Mouse (Mus musculus) limb, embryonic 10.5 days (tissue): ENCODE measurements around the gene Pomt1. TPM values are rescaled to one million over a fixed set of nuclear protein-coding genes. Genes with fewer than 3 reads are reported as not detected.

Source experiments
- DNase-seq: peaks from one replicate; pipeline ENCODE4 v3.0.0-alpha.2; 2017; ENCODE audit warnings: low spot score
- H3K27ac ChIP-seq: fragments of 300-500 bp; sonication (generic); 2 replicates; pipeline ENCODE4 v1.5.1; 2016; ENCODE audit warnings: mild to moderate bottlenecking
- H3K27me3 ChIP-seq: fragments of 300-500 bp; sonication (generic); 2 replicates; pipeline ENCODE4 v1.6.1; 2016; ENCODE audit warnings: low read depth, mild to moderate bottlenecking; ENCODE audit not compliant: poor library complexity, severe bottlenecking
- H3K36me3 ChIP-seq: fragments of 300-500 bp; sonication (generic); 2 replicates; pipeline ENCODE4 v1.6.1; 2016; ENCODE audit warnings: mild to moderate bottlenecking, moderate library complexity
- H3K4me1 ChIP-seq: fragments of 300-500 bp; sonication (generic); 2 replicates; pipeline ENCODE4 v1.6.1; 2016
- H3K4me3 ChIP-seq: fragments of 300-500 bp; sonication (generic); 2 replicates; pipeline ENCODE4 v1.5.1; 2016; ENCODE audit warnings: mild to moderate bottlenecking, moderate library complexity
- H3K9me3 ChIP-seq: fragments of 300-500 bp; sonication (generic); replicated peaks from 2 replicates; pipeline ENCODE4 v1.6.1; 2016; ENCODE audit warnings: mild to moderate bottlenecking
- WGBS: fragments of 180-500 bp; shearing (Covaris S2); methylation state at CpG from one replicate; pipeline ENCODE4 v1.1.7; 2016; 5-methylcytosine and 5-hydroxymethylcytosine counted together
- polyA plus RNA-seq: library from polyadenylated mRNA; unstranded; fragments of >200 nt; fragmentation: Nextera tagmentation; extraction: Ambion mirVana; gene quantifications from 2 replicates; pipeline ENCODE4 v1.2.1, GENCODE M21; 2016

The Pomt1 gene
- polyA plus RNA-seq, 1 experiment from 2014 or later, result 24.1 TPM

DNA sequence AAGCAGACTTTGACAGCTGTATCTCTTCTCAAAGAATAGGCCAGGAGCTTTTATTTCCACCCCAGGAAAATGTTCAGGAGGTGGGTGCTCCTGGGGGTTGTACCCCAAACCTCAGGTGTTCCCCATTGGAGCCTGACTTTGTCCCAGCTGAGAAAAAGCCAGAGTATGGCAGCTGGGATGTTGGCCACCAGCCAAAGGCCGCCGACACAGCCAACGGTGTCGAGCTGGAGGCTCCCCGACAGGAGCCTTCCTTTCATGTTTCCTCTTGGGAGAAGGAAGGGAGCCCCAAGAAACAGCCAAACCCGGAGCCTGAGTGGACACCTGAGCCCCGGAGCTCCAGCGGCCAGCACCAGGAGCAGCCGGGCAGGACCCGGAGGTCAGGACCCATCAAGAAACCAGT, 23.4 kb upstream of the Pomt1 start:
- Histone ChIP-seq H3K27me3 (no peaks in the 10 kb centered on the region), H3K4me1 (no peaks in the 10 kb centered on the region), H3K36me3 (peaks cover 100% of the 10 kb centered on the region), H3K27ac (no peak overlapping the region), H3K4me3 (no peak overlapping the region), H3K9me3 (no peaks in the 10 kb centered on the region)
- DNase-seq, result no peak
- WGBS, result 94% methylated on average over 10 of the region's 10 CpGs

DNA sequence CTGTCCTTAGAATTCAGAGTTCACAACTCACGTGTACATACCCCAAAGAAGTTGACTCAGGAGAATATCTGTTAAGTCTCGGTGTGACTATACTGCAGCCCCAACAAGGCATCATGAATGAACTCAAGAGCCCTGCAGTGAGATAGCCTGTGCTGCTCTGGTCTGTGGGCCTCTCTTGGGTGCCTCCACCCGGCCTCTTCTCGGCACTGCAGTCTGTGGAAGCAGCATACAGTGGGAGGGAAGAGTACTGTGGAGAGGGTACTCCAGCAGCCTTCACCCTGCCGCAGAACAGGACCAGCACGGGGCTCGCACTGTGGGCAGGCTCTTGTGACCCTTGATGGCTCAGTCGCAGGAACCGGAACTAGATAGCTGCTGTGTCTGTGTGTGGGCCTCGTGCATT, 20.8 kb upstream of the Pomt1 start:
- H3K27me3 ChIP-seq, result no peaks in the 10 kb centered on the region
- no peak overlapping the region for H3K4me3 ChIP-seq
- WGBS, result 94% methylated on average over 10 of the region's 10 CpGs
- no peaks in the 10 kb centered on the region for H3K4me1 ChIP-seq
- H3K36me3 ChIP-seq, result peaks cover 100% of the 10 kb centered on the region
- DNase-seq, result no peak
- H3K9me3 ChIP-seq, result no peaks in the 10 kb centered on the region
- no peak overlapping the region for H3K27ac ChIP-seq

DNA sequence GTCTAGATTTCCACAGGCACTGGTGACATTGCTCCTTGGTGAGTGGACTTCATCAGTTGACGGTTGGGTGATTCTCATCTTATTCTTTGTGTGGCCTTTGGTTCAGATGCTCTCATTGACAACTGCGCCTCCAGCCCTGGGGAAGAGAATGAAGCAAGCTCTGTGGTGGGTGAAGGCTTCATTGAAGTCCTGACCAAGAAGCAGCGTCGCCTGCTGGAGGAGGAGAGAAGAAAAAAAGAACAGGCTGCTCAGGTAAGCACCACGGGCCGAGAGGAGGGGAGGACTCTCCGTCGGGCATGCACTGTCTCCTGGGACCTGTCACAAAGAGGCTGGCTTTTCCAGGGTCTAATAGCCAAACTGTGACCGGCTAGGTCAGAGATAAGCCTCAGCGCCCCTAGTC, 19.9 kb upstream of the Pomt1 start:
- DNase-seq, result no peak
- H3K36me3 ChIP-seq, result peaks cover 100% of the 10 kb centered on the region
- H3K4me3 ChIP-seq, result no peak overlapping the region
- no peaks in the 10 kb centered on the region for H3K27me3 ChIP-seq
- 89% methylated on average over 10 of the region's 10 CpGs for WGBS
- no peak overlapping the region for H3K27ac ChIP-seq
- no peaks in the 10 kb centered on the region for H3K4me1 ChIP-seq
- no peaks in the 10 kb centered on the region for H3K9me3 ChIP-seq

DNA sequence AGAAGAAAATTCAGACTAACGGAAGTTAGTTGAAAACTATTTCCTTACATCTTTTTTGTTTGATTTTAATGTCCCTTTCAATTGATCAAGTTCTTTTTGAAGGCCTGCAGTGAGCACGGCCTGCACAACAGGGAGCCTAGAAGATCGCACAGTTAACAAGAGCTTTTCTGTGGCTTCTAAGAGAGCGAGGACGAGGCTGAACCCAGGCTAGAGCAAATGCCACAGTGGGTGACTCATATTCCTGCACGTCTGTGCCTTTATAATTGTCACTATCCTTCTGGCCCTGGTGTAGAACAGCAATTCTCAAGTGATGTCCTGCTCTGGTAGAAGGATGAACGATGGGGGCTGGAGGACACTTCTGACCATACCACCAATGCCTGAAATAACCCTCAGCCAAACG, 18.7 kb upstream of the Pomt1 start:
- no peak for DNase-seq
- 92% methylated on average over 8 of the region's 8 CpGs for WGBS

DNA sequence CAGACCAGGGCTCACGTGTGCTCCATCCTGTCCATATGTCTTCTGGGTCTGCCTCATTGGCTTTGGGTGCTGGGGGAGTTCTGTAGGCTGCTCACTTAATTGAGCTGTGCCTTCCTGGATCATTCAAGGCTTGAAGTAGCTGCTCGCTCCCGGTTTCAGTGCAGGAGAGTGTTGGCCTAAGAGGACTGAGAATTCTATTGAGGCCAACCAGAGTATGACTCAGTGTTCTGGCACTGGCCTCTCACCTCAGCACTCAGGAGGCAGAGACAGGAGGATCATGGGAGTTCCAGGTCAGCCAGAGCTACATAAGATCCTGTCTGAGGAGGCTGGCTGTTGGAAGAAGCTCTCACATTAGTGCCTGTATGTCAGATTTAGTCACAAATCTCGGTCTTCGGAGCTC, 18.3 kb upstream of the Pomt1 start:
- no peaks in the 10 kb centered on the region for H3K27me3 ChIP-seq
- no peaks in the 10 kb centered on the region for H3K9me3 ChIP-seq
- 93% methylated on average over 5 of the region's 5 CpGs for WGBS

More for the DNA sequence above, 18.7 kb upstream of the Pomt1 start:
- no peaks in the 10 kb centered on the region for H3K27me3 ChIP-seq
- H3K4me3 ChIP-seq, result no peak overlapping the region
- no peak overlapping the region for H3K27ac ChIP-seq
- peaks cover 100% of the 10 kb centered on the region for H3K36me3 ChIP-seq
- no peaks in the 10 kb centered on the region for H3K9me3 ChIP-seq
- H3K4me1 ChIP-seq, result no peaks in the 10 kb centered on the region

DNA sequence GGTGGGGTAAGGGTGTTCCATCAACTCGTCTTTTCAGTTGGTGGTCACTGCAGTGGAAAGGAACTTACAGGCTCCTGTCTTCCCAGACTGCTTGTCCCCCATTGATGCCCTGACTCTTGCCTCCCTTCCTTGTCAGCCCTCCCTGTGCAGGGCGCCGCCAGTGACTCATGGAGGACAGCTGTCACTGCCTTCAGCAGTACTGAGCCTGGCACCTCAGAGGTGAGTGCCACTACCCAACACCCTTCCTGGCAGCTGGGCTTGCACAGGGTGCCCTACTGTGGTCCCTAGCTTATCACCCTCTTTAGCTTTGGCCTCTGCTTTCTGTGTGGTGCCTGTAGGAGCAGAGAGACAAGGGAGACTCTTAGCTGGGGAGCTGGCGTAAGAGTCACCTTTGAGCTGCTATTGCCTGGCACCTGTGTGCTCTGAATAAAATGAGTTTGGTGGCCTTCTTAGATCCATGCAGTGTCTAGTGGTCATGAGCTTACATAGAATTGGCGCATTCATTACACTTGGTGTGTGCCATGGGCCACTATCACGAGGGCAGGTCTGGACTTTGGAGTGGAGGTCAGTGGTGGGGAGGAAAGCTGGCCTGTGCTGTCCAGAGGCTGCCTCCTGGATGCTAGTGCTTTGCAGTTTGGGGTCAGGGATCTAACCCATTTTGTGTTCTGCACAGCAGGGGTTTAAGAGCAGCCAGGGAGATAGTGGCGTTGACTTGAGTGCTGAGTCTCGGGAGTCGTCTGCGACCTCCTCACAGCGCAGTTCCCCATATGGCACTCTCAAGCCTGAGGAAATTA, 17.7 kb upstream of the Pomt1 start:
- no peak for DNase-seq
- Histone ChIP-seq H3K27ac (no peak overlapping the region), H3K27me3 (no peaks in the 10 kb centered on the region), H3K4me1 (no peaks in the 10 kb centered on the region), H3K36me3 (peaks cover 100% of the 10 kb centered on the region), H3K9me3 (no peaks in the 10 kb centered on the region), H3K4me3 (no peak overlapping the region)
- WGBS, result 93% methylated on average over 11 of the region's 11 CpGs

More for the DNA sequence above, 18.3 kb upstream of the Pomt1 start:
- peaks cover 100% of the 10 kb centered on the region for H3K36me3 ChIP-seq
- H3K27ac ChIP-seq, result no peak overlapping the region
- no peak overlapping the region for H3K4me3 ChIP-seq
- H3K4me1 ChIP-seq, result no peaks in the 10 kb centered on the region
- no peak for DNase-seq

DNA sequence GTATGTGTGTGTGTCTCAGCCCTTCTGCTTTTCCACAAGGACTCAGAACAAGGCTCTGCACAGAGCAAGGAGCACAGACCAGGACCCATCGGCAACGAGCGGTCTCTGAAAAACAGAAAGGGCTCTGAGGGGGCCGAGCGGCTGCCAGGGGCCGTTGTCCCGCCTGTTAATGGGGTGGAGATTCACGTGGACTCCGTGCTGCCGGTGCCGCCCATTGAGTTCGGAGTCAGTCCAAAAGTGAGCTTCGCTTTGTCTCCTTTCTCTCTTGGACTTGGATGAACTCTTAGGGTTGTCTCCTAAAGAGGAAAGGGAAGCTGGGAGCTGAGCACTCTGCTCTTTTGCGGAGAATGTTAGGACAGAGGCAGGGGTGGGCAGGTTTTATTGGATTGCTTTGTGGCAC, 16.9 kb upstream of the Pomt1 start:
- no peak for DNase-seq
- no peaks in the 10 kb centered on the region for H3K9me3 ChIP-seq
- H3K4me1 ChIP-seq, result no peaks in the 10 kb centered on the region
- 91% methylated on average over 14 of the region's 14 CpGs for WGBS
- H3K27me3 ChIP-seq, result no peaks in the 10 kb centered on the region
- H3K36me3 ChIP-seq, result peaks cover 100% of the 10 kb centered on the region
- H3K4me3 ChIP-seq, result no peak overlapping the region
- H3K27ac ChIP-seq, result no peak overlapping the region

DNA sequence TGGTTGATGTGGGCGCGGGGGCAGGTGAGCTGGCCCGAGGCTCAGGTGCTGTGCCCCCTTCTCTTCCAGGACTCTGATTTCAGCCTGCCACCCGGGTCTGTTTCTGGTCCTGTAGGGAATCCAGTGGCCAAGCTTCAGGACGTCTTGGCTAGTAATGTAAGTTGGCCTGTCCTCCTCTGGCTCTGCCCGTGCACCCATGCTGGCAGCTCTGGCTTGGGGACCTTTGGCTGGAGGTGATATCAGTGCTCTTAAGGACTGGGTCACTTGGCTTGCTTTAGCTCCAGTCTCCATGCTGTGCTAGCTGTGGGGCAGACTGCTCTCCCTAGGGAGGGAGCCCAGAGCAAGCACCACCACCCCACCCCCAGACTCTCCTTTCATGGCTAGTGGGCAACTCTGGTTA, 16.4 kb upstream of the Pomt1 start:
- Histone ChIP-seq H3K4me1 (no peaks in the 10 kb centered on the region), H3K9me3 (no peaks in the 10 kb centered on the region), H3K27ac (no peak overlapping the region), H3K4me3 (no peak overlapping the region), H3K36me3 (peaks cover 100% of the 10 kb centered on the region), H3K27me3 (no peaks in the 10 kb centered on the region)
- no peak for DNase-seq
- WGBS, result 91% methylated on average over 6 of the region's 6 CpGs

DNA sequence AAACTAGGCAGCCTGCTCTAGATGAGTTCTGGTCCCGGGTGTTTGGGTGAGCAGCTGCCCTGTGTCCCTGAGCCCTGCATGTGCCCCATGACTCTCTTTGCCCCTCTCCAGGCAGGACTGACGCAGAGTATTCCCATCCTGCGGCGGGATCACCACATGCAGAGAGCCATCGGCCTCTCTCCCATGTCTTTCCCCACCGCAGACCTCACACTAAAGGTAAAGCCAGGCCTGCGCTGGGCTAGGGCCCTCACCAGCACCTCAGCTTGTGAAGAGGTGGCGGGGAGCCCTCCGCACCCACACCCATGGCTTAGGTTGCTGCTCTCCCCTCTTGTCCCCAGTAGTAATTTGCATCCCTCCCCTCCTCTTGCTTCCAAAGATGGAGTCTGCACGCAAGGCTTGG, 15.4 kb upstream of the Pomt1 start:
- Histone ChIP-seq H3K27ac (no peak overlapping the region), H3K4me3 (no peak overlapping the region), H3K9me3 (no peaks in the 10 kb centered on the region), H3K4me1 (no peaks in the 10 kb centered on the region), H3K27me3 (no peaks in the 10 kb centered on the region), H3K36me3 (peaks cover 100% of the 10 kb centered on the region)
- WGBS, result 92% methylated on average over 10 of the region's 10 CpGs
- no peak for DNase-seq

DNA sequence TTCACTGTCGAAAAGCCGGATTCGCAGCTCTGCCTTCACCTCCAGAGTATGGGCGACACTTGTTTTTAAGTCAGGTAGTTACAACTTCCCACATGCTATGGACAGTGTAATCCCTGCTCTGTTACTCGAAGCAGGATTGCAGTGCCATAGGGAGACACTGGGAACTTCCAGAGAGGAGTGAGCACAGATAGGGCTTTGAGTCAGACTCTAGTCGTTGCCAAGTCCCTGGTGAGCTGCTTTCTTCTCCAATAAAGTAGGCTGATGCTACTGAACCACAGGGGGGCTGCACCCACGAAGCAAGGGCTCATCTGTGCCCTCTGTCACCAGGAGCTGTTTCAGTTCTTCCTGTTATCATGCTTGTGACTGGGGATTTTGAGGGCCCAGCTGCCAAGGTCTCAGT, 14.8 kb upstream of the Pomt1 start:
- Histone ChIP-seq H3K27me3 (no peaks in the 10 kb centered on the region), H3K4me1 (no peaks in the 10 kb centered on the region), H3K27ac (no peak overlapping the region), H3K36me3 (peaks cover 100% of the 10 kb centered on the region), H3K4me3 (no peak overlapping the region), H3K9me3 (no peaks in the 10 kb centered on the region)
- DNase-seq, result no peak
- WGBS, result 91% methylated on average over 7 of the region's 7 CpGs

DNA sequence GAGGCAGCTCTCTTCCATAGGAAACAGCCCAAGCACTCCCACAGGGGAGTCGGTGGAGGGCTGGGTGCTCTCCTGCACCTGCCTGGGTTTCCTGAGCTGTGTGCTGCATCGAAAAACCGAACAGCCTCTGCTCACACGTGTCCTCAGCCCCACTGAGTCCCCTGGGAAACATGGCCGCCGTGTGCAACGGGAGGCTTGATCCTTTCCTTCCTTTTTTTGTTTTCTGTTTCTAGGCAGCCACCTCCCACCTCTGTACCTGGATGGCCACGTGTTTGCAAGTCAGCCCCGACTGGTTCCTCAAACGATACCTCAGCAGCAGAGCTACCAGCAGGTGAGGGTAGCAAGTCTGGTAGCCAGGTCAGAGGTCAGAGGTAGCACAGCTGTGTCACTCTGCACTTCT, 14.3 kb upstream of the Pomt1 start:
- no peaks in the 10 kb centered on the region for H3K9me3 ChIP-seq
- peaks cover 100% of the 10 kb centered on the region for H3K36me3 ChIP-seq
- H3K4me3 ChIP-seq, result no peak overlapping the region
- H3K27me3 ChIP-seq, result no peaks in the 10 kb centered on the region
- H3K4me1 ChIP-seq, result no peaks in the 10 kb centered on the region
- no peak for DNase-seq
- no peak overlapping the region for H3K27ac ChIP-seq
- 94% methylated on average over 10 of the region's 10 CpGs for WGBS

DNA sequence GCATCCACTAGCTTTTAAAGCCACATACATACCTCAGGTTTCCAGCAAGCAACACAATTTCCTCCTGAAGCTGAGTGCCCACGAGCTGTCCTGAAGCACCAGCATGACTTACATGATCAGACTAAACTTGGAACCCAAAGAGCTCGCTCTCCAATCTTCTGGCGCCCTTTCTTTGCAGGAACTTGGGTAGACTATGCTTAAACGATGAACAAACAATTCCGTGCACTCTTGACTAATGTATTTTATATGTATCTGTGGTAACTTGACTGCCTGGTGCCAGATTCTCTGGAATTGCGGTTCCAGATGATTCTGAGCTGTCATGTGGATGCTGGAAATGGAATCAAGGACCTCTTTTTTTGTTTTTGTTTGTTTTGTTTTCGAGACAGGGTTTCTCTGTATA, 957 bp upstream of the Pomt1 start:
- 35% methylated on average over 7 of the region's 7 CpGs for WGBS
- H3K27ac ChIP-seq, result peak overlapping the region; percentile 88
- DNase-seq, result no peak
- H3K36me3 ChIP-seq, result peaks cover 54% of the 10 kb centered on the region
- no peaks in the 10 kb centered on the region for H3K9me3 ChIP-seq
- peak overlapping the region; percentile 76 for H3K4me3 ChIP-seq
- H3K27me3 ChIP-seq, result no peaks in the 10 kb centered on the region
- H3K4me1 ChIP-seq, result peaks cover 23% of the 10 kb centered on the region

DNA sequence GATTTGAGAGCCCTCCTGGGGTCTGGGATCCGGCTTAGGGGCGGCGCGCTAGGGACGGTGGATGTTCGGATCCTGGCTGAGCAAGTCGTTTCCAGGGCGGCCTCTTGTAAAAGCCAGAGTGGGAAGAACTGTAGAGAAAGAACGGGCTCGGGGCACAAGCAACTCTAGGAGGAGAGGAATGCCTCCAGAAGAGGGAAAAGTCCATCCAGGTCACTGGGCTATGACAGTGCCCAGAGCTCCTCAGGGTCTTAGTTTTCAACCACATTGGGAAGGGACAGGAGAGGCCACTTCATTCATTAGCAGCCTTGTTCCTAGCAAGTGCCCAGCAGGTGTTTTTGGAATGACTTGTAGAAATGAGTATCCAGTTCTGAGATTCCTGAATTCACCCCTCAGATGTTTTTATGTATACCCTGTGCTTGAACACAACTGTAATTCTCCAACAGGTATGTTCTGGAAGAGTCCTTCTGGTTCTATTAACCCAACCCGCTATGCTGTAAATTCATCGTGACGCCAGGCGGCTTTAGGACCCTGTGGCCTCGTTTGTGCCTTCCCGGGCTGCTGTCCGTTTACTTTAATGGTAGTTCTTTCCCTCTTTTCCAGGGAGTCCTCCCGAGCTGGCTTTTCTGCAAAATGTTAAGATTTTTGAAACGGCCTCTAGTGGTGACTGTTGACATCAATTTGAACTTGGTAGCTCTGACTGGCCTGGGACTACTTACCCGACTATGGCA, 534 bp downstream of the Pomt1 start:
- Histone ChIP-seq H3K27me3 (no peaks in the 10 kb centered on the region), H3K9me3 (no peaks in the 10 kb centered on the region), H3K4me3 (peak overlapping the region; percentile 76), H3K27ac (peak overlapping the region; percentile 88), H3K4me1 (peaks cover 27% of the 10 kb centered on the region), H3K36me3 (peaks cover 48% of the 10 kb centered on the region)
- 0% methylated on average over 20 of the region's 20 CpGs for WGBS
- peak; percentile 73 for DNase-seq
